Mouse (Mus musculus) mouse trophoblast stem cell (cell line): ENCODE data around the gene Hoxa13.

Source experiments
- in situ Hi-C, 2 experiments: fragments of 300-500 bp; cut with MseI, MboI; formaldehyde crosslinking; loops; 2 replicates in 1 of 2; 3 replicates in 1 of 2; pipeline ENCODE4 v1.15.1; 2025

The Hoxa13 gene

DNA sequence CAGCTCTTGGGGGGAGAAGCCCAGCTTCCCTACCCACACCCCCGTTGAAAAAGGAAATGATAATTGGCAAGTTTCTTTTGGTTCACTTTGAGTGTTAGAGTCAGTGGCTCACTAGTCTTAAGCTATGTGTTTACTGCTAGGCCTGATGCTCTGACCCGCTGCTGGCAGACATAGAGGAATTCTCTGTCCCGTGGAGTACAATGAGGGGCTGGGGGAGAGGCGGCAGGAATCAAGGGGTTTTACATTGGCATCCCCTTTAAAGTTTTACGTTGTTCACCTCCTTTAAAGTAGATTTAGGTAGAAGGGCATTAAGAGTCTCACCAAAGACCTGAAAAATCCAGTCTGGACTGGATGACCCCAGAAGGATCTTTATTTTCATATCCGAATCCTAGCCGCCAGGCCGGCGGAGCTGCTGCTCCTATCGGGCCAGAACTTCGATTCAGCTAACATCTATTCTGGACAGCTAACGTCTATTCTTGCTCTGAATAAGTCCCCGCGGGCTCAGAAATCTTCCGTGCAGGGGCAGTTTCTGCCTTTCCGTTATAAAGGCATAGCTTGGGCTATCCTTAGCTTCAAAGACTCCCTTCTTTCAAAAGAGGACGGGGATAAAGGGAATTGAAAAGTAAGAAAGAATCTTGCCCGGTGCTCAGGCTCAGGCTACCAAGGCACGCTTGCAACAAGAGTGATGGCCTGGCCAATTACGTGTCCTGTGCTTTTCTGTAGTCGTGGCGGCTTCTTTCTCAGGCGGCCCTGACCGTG, 8.5 kb downstream of the Hoxa13 start:
- in situ Hi-C loops, result loop anchor here (25.0 kb wide), 3 partner anchors 335 to 585 kb away; no protein-coding TSS in a partner anchor

DNA sequence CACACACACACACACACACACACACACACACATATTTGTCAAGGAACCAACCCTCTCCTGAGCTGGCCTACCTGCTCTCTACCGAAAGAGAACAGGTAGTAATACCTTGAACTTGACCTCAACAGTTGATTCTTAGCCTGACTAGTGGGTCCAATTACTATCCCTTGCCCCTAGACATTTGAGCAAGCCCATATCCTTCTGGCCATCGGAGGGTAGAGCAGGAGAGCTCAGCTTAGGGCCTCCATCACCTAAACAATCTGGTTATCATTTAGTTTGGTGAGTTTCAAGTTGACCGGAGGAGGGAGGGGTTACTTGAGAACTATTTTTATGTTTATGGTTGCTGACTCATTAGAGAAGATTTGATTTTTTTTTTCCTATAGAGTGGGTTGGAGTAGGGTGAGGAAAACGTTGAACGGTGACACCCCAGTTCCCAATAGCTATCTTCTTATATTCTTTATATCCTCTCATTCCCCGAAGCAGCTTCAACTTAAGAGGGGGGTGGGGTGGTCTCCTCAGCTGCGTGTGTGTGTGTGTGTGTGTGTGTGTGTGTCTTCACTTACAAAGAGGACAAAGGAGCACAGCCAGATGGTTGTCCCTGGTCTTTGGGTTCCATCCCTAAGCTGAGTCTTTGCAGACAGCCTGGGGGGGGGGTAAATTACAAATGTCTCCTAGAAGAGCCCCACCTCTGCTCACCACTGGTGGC, 9.4 kb downstream of the Hoxa13 start:
- in situ Hi-C loops, result loop anchor here (25.0 kb wide), 3 partner anchors 336 to 586 kb away; no protein-coding TSS in a partner anchor

DNA sequence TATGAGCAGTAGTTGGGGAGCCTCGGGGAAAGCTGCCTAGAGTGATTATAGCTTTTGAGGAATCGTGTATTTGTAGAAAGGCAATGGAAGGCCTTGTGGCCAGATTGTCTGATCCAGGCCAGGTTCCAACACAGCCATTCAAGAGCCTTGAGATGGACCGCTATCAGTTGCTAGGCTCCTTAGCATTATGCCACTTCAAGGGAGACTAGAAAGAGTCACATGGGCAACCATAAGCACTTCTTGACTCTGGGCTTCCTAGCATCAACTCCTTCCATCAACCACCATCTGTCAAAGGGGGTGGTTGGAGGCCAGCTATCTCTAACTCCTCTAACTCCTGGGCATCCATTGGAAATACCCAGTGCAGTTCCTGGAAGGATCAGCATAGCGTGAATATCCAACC, 10.9 kb downstream of the Hoxa13 start:
- in situ Hi-C loops, result loop anchor here (25.0 kb wide), 3 partner anchors 337 to 587 kb away; no protein-coding TSS in a partner anchor

DNA sequence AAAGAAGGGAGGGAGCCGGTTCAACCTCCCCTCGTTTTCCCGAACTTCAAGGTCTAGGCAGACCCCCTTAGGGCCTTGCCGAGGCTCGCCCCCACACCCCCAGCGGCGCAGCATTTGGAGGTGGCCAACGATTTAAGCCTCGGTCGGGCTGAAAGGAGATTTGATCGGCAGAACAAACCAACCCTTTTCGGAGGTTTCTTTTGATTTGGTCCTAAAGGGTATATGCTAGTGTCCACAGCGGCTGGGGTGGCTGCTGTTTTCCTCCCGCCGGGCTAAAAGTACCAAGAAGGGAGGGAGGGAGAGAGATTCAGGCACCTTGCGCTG, 11.3 kb downstream of the Hoxa13 start:
- in situ Hi-C loops, result no loop called here

DNA sequence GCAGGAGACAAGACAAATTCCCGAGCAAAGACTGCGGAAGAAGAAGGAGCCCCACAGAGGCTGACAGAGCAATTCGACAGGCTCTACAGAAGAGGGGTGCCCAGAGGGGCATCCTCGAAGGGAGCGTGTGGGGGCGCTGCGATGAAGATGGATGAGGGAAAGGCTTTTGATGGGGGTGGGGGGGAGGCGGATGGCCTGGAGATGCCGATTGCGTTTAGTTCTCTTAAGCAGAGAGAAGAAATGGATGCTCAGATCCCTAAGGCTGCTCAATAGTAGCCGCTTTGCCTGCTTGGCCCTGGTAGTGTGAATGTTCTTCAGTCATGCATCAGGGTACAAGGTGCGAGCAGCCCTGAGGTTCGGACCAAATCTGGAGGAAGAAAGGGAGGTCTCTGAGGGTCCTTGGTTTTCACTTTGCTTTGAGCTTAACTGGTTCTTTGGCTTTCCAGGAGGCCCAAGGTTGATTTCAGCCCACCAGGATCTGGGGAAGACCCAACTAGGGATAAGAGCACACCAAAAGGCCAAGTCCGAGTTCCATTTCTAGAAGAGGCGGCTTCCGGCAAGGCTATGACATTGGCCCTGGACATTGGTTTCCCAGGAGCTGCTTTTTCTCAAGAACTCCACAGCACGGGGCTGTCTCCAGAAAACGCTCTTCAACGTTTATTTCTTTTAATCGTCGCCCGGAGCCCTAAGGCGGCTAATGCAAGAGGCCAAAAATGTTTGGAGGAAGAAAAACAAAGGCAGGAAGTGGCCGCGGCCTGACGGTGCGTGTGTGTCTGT, 11.9 kb downstream of the Hoxa13 start:
- in situ Hi-C loops, result no loop called here

DNA sequence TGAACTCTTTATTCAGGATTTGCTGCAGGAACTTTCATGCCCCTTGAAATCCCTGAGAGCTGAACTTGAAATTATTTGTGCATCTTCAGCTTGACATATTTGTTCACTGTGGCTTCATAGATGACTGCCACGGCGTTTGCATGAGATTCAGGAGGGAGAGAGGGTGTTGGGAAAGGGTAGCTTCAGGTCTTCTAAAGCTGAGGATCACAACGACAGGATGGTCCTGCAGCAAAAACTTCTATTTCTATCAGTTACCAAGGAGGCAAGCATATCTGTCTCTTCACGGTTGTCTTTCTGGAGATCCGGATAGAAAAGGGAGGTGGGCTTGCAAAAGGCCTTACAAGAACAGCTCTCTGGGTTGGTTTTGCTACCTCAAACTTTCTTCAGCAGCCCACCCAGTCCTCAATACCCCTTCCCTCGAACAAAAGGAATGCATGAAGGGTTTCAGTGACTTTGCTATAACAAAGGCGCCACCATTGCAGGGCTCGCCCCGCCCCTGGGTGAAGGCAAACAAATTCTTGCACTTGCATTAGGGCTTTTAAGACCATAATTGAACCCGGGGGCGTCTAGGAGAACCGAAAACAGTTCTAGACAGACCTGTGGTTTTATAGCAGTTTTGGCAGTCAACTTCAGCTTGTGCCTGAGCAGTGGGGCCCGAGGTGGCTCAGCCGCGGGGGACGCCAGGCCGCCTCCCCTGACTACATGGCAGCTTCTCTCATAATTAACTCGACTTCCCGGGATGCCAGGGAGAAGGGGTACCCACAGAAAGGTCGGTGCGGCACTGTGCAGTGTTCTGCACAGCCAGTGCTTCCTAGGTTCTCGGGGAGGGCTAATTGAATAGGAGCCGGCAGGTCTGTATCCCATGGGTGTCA, 12.7 kb downstream of the Hoxa13 start:
- in situ Hi-C loops, result no loop called here

DNA sequence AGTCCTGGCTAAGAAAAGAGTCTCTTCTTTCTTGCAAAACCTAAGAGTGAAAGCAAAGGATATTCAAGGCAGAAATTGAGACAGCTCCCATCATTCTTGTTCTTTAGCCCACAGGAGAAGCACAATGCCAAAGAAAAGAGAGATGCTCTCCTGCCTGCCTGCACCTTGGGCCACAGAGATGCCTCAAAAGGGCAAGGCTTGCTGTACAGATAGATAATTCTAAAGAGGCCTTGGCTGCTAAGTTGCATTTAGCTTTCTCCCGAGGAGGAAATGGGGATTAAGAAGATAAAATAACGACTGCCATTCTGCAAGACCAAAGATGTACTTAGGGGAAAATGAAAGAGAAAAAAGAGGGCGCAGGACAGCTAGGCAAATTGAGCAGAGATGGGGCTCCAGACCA, 13.8 kb downstream of the Hoxa13 start:
- in situ Hi-C loops, result no loop called here

DNA sequence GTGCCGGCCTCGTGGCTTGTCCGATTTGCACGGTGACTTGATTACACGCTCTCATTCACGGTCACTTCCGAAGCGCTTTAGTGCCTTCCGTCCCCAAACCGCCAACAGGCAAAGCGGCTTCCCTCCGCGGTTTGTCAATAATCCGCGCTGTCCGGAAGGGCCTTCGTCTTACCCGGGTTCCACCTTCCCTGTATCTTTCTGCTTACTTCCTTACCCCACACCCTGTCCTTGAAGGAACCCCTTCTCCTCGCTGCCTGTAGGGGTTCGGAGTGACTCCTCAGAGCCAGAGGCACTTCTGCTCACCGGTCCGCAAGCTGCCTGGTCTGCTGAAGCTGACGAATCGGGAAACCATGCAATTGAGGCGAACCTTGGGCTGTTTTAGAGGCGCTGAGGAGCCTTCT, 14.3 kb downstream of the Hoxa13 start:
- in situ Hi-C loops, result no loop called here

DNA sequence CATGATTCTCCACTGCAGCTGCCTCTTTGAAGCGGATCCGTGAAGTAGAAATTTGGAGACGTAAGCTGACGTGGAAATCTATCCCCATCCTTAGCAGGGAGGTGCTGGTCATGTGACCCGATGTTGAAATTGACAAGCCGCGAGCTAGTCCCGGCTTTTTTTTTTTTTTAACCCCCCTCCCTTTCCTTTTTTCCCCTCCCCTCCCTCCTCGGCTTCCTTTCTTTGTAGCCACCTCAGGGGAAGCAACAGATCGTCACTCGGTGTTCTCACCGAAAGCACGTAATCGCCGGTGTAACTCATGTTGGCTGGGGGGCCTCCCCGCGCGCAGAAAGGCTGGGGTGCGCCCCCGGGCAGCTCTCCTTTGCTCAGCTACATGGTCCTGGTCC, 14.9 kb downstream of the Hoxa13 start, which contains the start of gene Hoxa11:
Gene Hoxa11, minus strand, starts transcription at position 54 of the 386 bp plus-strand sequence.
- in situ Hi-C loops, result no loop called here

DNA sequence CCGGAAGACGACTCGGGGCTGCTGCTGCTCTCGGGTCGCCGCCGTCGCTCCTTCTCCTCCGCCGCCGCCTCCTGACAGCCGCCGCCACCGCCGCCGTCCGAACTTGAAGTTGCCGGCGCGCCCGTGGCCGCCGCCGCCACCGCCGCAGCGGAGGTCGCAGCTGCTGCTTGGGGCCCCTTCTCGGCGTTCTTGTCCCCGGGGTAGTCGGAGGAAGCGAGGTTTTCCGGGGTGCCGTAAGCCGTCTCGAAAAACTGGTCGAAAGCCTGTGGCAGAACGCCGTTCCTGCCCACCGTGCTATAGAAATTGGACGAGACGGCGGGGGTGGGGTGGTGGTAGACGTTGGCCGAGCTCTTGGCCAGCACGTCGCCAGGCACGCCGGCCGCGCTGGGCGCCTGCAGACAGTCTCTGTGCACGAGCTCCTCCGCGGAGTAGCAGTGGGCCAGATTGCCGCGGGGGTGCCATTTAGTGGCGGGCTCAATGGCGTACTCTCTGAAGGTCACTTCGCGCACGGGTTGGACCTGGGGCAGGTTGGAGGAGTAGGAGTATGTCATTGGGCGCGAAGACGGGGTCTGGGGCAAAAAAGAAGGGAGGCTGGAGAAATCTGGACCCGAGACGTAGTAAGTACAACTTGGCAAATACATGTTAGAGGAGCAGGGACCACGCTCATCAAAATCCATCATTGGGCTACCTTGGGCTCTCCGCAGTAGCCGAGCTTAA, 15.5 kb downstream of the Hoxa13 start:
- in situ Hi-C loops, result no loop called here

DNA sequence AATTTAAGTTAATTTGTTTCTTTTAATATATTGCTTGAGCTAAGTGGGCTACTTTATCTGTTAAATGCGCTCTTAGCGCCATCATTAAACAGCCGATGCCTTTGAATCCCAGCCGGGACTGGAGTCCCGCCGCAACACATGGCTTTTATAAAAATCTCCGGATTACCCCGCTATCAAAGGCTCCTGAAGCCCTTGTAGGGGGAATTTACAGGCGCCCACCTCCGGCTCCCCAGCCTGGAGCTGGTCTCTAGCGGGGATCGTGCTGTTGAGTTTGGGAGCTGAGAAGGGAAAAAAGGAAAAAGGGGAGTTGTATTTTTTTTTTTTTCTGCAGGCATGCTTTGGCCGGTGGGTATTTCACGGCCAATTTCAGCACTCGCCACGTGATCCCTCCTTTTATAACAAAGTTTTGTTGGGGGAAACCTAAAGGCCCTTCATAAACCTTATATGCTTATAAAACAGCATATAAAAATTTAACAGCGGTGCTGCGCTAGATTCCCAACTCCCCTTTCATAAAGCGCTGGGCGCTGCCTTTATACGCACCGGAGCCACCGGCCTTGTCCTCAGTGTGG, 16.1 kb downstream of the Hoxa13 start:
- in situ Hi-C loops, result no loop called here

DNA sequence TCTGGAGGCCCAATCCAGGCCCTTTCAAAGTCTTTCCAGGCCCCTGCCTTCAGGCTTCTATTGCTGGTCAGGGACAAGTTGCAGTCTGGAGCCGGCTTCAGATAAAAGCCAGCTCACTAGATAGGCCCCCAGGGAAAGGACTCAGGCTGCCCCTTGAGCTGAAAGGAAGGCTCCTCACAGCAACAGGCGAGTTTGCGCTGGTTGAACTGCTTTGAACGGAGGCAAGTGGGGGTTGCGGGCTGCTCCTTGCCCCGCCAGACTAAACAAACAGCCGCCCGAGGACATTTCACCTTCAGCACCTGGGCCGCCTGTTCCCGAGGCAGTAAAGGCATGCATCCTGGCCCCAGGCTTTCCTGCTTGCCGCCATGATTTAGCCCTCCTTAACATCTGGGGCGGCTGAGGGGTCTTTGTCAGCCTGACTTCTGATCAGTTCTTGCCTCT, 17.0 kb downstream of the Hoxa13 start:
- in situ Hi-C loops, result no loop called here

DNA sequence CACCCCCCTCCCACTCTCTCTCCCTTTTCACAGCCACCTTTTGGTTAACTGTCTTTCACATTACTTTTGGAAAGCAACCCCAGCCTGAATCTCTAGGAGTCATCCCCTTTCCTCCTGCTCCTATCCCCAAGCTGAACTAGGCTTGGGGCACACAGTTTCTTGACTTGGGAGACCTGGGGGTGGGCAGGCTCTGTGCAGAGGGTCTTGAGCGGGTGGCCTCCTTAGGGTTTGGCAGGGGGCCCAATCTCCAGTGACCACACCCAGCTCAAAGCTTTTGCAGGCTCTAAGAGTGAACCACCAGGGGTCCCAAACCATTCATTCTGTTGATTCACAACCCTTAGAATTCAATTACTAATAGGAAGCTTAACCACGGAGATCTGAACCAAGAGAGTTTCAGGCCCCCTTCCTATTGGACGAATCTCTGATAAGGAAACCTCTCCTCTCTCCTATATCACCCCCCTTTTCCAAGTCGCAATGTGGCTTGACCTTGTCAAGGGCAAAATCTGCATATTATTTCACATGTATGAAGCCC, 17.8 kb downstream of the Hoxa13 start:
- in situ Hi-C loops, result no loop called here

DNA sequence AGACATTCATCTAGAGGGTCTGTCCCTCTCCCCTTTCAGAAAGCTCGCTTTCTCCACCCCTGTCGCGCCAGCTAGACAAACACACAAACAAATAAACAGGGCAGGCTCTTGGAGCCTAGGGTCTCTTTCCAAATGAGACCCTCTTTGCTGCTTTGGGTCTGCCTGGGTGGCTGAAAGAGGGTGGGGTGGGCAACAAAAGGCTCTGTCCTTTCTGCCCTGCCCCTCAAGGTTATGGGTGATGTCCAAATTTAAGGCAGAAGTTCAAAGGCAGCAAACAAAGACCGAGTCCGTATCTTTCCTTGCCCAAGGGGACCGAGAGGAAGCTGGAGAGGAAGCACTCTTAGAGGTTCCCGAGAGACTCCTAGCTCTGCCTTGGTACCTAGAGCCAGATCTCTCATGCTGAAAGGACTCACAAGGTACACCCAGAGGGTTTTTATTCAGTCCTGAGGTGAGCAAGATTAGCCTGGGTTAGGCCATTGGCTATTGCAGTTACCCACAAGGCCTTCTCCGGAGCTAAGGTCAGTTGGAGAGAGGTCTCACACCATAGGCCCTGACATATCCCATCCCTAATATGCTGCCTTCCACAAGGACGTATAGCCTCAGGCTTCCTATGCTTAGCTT, 19.6 kb downstream of the Hoxa13 start:
- in situ Hi-C loops, result no loop called here

DNA sequence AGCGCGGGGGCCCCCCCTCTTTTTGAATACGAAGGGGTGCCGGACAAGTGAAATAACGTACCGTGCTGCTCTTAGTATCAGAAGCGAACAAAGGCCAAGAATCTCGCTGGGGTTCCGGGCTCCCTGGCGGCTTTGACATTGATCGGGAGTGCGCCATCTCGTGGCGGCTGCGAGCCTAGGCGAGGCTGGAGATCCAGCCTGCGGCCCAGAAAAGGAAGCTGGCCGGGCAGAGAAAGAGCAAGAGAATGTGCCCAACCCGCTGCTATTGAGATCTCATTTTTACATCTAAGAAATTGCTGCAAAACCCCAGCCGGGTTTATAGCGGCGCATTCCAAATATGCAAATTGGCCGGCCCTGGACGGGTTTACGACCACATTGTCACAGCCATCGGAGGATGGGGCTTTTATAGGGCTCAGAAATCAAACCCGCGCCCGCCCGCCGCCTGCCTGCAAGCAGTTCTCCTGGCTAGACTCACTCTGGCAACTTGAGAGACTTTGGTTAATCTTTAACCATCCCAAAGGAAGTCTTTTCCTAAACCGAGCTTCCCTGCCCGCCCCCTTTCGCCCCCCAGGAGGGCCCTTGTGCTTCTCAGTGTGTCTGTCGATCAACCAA, 20.2 kb downstream of the Hoxa13 start, which contains the start of gene Hoxa10:
Gene Hoxa10, minus strand, starts transcription at position 466 of the 612 bp plus-strand sequence.
- in situ Hi-C loops, result no loop called here

DNA sequence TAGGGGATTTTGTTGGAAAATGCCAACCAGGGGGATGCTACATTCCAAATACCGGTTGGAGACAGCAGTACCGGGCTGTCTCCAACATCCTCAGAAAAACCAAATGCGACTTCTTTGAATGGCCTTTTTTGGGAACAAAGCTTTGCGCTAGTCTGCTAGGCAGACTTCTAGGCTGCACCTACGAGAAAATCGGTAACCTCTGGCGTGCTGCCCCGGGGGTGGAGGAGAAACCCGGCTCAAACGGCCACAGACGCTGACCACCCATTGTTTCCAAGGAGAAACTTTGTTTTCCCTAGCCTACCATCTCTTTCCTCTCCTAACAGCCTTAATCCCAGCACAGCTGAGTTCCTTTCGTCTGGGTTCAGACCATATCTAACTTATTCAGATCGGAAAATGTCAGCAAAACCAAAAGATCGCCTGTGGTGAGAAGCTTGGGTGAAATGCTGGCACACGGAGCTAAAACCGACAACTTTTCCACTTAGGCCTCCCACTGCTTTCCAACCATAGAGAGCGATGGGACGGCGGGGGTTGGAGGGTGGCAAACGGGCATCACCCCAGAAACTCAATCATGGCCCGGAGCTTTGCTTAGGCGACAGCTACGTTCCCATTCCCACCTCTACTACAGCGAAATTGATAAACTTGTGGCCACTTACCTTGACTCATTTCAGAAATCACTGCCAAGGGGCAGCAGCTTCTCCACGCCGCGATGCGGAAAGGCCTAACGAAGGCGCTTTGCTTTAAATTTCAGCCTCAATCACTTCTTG, 20.9 kb downstream of the Hoxa13 start:
- in situ Hi-C loops, result no loop called here

DNA sequence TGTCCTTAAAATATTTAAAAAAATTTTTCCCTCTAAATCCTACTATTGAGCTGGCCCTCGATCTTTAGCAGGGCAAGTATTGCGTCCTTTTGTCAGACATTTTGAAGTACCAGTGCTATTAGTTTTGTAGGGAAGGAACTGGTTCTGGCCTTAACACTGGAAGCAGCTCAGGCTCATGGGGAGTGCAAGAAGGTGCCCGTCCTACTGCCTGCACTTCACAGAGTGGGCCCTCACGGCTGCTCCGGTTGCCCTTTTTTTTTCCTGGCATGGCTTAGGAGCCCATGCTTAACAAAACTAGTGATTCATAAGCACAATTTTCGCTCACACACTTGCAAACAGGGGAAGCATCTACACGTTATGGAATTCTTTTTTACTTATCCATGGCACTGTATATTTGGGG, 21.7 kb downstream of the Hoxa13 start:
- in situ Hi-C loops, result no loop called here

DNA sequence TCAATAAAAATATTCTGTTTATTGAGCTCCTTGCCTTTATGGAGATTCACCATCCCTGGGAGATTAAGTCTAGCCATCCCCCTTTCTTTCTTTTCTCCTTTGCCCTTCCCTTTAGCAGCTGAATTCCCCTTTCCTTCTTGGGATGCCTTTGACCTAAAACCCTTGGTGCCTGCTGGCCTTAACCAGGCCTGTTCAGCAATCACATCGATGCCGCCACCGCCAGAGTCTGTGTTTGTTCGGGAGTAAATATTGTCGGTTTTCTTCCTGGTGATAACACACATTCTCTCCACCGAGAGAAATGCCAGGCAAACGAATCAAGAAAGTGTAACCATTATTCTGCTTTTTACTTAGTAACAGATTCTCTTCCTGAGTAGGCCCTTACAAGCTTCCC, 22.5 kb downstream of the Hoxa13 start:
- in situ Hi-C loops, result no loop called here
